Mouse (Mus musculus) thymus, adult 2 months (tissue): Measurements from ENCODE around the gene Tll1. TPM values are rescaled to one million over a fixed set of nuclear protein-coding genes. Genes with fewer than 3 reads are reported as not detected.

ENCODE experiments used
- DNase-seq: peaks from one replicate; pipeline ENCODE4 v3.0.0; 2021
- H3K27ac ChIP-seq: fragments of 200-500 bp; 2 replicates; pipeline ENCODE4 v1.5.1; 2012; ENCODE audit warnings: low read length, control low read depth; ENCODE audit not compliant: control insufficient read depth, insufficient read depth
- H3K27me3 ChIP-seq: fragments of 200-500 bp; 2 replicates; pipeline ENCODE4 v1.6.1; 2012; ENCODE audit warnings: mild to moderate bottlenecking, low read length, moderate library complexity, mixed read lengths; ENCODE audit not compliant: control insufficient read depth, insufficient read depth
- H3K36me3 ChIP-seq: fragments of 200-500 bp; 2 replicates; pipeline ENCODE4 v1.6.1; 2012; ENCODE audit warnings: mild to moderate bottlenecking, low read length, moderate library complexity; ENCODE audit not compliant: control insufficient read depth, insufficient read depth
- H3K4me1 ChIP-seq: fragments of 200-500 bp; replicated peaks from 2 replicates; pipeline ENCODE4 v1.6.1; 2012; ENCODE audit warnings: low read length; ENCODE audit not compliant: control insufficient read depth, insufficient read depth
- H3K4me3 ChIP-seq: fragments of 200-500 bp; 2 replicates; pipeline ENCODE4 v1.5.1; 2012; ENCODE audit warnings: mild to moderate bottlenecking, low read length, control low read depth, moderate library complexity; ENCODE audit not compliant: control insufficient read depth, insufficient read depth
- CTCF ChIP-seq: fragments of 200-500 bp; IDR thresholded peaks from 2 replicates; pipeline ENCODE4 v1.5.1; 2012; ENCODE audit warnings: mild to moderate bottlenecking, control low read depth, low read length, moderate library complexity, borderline replicate concordance; ENCODE audit not compliant: control insufficient read depth, poor library complexity, insufficient read depth; ENCODE audit errors: extremely low read depth
- POLR2A ChIP-seq: fragments of 200-500 bp; IDR thresholded peaks from 2 replicates; pipeline ENCODE4 v1.6.1; 2012; ENCODE audit warnings: mild to moderate bottlenecking, low read length, control low read depth, moderate library complexity; ENCODE audit not compliant: control insufficient read depth, poor library complexity, insufficient read depth; ENCODE audit errors: extremely low read depth
- WGBS: fragments of 180-500 bp; shearing (Covaris S2); methylation state at CpG from one replicate; pipeline ENCODE4 v1.1.7; 2018; 5-methylcytosine and 5-hydroxymethylcytosine counted together
- polyA plus RNA-seq: library from polyadenylated mRNA; depleted of rRNA; stranded (reverse); fragments of >200 nt; gene quantifications from 2 replicates; pipeline ENCODE4 v1.2.3, GENCODE M21; 2012

Gene Tll1
- polyA plus RNA-seq, 1 experiment, result 0.09 TPM

DNA sequence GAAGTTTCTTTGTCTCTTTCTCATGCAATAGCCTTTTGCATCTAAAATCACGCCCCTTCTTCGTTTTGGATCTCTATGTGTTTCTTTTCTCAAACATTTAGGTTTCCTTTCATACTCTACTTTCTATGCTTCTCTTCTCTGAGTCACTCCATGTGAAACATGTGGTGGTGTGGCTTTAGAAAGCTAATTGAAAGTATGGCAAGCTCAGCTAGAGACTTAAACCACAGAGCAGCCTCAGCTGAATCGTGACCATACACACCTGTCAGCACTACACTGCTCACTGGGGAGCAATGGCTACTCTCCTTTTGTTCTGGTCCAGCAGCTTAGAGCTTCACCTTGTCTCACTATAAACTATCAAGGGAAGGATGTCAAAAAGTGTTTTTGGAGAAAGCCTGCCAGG lies 31.2 kb downstream of the Tll1 start:
- no peak for DNase-seq
- Histone ChIP-seq H3K27ac (no peak overlapping the region), H3K36me3 (no peaks in the 10 kb centered on the region), H3K4me3 (no peak overlapping the region), H3K4me1 (no peaks in the 10 kb centered on the region), H3K27me3 (no peaks in the 10 kb centered on the region)
- TF ChIP-seq POLR2A (no peak), CTCF (no peak)
- WGBS, result 67% methylated on average over 3 of the region's 3 CpGs

DNA sequence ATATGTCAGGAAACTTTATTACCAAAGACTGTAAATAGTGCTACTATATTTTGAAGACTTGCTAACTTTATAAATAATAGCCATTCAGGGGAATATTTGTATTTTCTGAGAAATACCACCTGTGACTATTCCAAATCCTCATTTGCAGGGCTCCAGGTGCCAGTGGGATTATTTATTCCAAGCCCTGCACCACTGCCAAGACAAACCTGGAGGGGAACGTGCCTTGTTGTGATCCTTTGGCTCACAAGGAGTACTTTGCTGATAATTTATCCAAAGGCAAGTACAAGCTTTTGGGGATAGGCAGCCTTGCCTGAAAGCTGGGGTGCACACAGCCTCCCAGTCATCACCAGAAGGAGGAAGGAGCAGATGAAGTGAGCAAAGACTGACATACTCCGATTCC lies 32.3 kb downstream of the Tll1 start:
- H3K27me3 ChIP-seq, result no peaks in the 10 kb centered on the region
- H3K27ac ChIP-seq, result no peak overlapping the region
- TF ChIP-seq CTCF (no peak), POLR2A (no peak)
- H3K4me1 ChIP-seq, result no peaks in the 10 kb centered on the region
- H3K36me3 ChIP-seq, result no peaks in the 10 kb centered on the region
- WGBS, result 93% methylated on average over 2 of the region's 2 CpGs
- H3K4me3 ChIP-seq, result no peak overlapping the region
- no peak for DNase-seq

DNA sequence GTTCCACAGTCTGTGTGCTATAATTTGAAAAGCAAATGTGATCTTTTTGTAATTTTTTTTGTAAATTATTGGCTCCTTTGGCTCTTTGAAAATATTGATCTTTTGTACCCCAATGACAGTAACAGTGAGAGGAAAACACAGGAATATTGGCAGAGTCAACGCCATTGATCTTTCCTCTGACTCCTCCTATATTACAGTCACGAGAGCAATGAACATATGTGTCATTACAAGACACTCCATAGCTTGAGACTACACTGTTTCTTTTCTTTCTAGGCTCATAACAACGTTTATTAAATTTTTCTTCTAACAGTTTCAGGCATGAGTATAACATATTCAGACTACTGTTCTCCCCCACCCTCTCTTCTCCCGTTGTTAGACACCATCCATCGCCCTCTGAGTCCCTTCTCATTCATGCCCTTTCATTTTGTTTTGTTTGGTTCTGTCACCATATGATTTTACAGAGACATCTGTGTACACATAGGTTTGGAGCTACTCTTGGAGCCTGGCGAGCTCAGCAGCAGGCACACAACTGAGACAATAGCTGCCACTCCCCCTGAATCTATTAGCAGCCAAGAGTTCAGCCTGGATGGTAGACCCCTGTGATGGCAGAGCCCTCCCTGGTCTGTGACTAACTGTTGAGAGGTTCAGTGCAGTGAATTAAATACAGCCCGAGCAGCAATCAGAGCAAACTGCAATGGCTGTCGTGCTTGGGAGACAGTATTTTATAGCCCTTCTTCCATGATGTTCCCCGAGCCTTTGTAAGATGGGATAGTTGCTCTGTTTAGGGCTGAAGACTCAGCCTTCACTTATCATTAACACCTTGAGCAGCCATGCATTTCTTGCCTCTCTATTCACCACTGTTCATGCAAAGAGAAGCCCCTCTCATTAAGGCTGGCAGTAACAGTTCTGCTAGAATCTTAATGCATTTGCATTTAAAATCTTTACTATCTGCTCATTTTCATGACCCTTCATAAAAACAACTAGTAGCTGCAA lies 52.9 kb downstream of the Tll1 start:
- H3K4me1 ChIP-seq, result no peaks in the 10 kb centered on the region
- no peak for DNase-seq
- TF ChIP-seq CTCF (no peak), POLR2A (no peak)
- H3K27ac ChIP-seq, result no peak overlapping the region
- H3K27me3 ChIP-seq, result no peaks in the 10 kb centered on the region
- H3K36me3 ChIP-seq, result no peaks in the 10 kb centered on the region
- H3K4me3 ChIP-seq, result no peak overlapping the region
- WGBS, result 81% methylated on average over 9 of the region's 9 CpGs

DNA sequence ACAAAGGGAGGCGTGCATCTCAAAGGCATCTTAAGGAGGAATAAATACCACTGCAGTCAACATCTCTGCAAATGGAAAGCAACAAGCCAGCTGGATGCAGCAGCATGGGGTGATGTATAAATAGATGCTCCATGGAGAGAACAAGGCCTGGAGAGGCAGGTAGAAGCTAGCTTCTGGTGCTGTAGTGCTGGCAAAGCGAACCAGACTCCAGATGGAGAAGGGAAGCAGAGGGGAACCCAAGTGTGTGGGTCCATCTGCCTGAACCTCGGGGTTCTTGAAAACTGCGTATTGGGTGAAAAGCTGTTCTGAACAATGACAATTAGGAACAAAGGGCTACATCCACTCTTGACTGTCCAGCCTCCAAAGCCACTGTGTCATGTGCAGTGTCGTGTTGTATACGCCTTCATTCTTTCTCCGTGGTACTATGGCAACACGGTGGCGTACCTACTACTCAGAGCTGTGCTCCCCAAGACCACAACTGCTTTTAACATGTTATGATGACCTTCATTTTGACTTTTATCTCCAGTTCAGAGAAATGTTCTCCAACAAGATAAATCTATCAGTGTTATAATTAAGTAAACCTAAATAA lies 53.8 kb downstream of the Tll1 start:
- DNase-seq, result no peak
- no peaks in the 10 kb centered on the region for H3K27me3 ChIP-seq
- H3K36me3 ChIP-seq, result no peaks in the 10 kb centered on the region
- H3K27ac ChIP-seq, result no peak overlapping the region
- no peaks in the 10 kb centered on the region for H3K4me1 ChIP-seq
- TF ChIP-seq CTCF (no peak), POLR2A (no peak)
- 85% methylated on average over 9 of the region's 9 CpGs for WGBS
- H3K4me3 ChIP-seq, result no peak overlapping the region

DNA sequence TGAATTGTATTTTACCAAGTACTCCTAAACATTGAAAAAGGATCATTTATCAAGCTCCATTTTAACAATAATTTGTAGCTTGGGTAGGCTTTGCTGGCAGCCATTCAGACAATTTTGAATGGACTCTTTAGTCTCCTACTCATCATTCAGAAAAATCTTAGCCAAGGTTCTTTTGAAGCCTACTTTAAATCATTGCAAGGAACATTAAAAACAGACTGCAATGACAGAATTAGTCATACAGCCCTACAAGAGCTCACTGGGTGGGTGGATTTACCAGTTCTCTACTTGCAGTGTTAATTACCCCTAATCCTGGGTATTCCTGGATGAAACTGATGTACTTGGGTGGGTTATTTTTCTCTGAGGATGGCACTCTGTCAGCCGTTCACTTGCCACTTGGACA lies 69.5 kb downstream of the Tll1 start:
- no peaks in the 10 kb centered on the region for H3K27me3 ChIP-seq
- H3K36me3 ChIP-seq, result no peaks in the 10 kb centered on the region
- no peak overlapping the region for H3K27ac ChIP-seq
- DNase-seq, result no peak
- TF ChIP-seq CTCF (no peak), POLR2A (no peak)
- no peaks in the 10 kb centered on the region for H3K4me1 ChIP-seq
- 91% methylated on average over 1 of the region's 1 CpGs for WGBS
- no peak overlapping the region for H3K4me3 ChIP-seq

DNA sequence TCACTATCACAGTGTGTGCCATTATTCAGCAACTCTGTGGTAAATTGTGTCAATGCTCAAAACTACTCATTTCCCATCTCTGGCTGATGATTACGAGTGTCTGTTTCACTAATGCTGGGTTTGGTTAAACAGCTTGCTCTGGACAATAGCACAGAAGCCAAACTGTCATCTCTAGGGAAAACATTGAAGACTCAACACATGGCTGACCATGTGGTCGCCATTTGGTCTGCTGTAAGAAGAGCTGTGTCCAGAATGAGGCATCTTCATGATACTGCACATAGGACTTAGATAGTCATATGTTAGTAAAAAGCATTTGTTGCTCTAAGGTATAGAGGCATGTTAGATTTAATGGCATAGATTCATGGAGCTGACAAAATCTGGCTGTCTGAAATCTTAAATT lies 98.9 kb downstream of the Tll1 start:
- no peaks in the 10 kb centered on the region for H3K27me3 ChIP-seq
- H3K27ac ChIP-seq, result no peak overlapping the region
- DNase-seq, result no peak
- TF ChIP-seq CTCF, result no peak
- TF ChIP-seq POLR2A, result no peak
- no peak overlapping the region for H3K4me3 ChIP-seq
- 81% methylated on average over 2 of the region's 2 CpGs for WGBS
- H3K36me3 ChIP-seq, result no peaks in the 10 kb centered on the region
- no peaks in the 10 kb centered on the region for H3K4me1 ChIP-seq
